Mouse (Mus musculus): ENCODE data around the gene Nhlrc1.

Nhlrc1 gene

GRCm38 (mm10) chr13:47044617-47044947, 29.9 kb upstream of the Nhlrc1 start, which contains the start of gene Tpmt:
Gene Tpmt, minus strand, starts transcription at chr13:47044737.
- Histone ChIP-seq H3K4me1 (replicated peaks; ENCODE audit: low read depth, low read length) (peaks cover 41% of the 10 kb centered on the region), H3K27me3 (ENCODE audit: insufficient read depth, low read length) (peaks cover 12% of the 10 kb centered on the region), H3K4me3 (replicated peaks; ENCODE audit: low read length) (peak within 1 kb of the TSS; percentile 97), H3K36me3 (ENCODE audit: insufficient read depth, low read length) (no peaks in the 10 kb centered on the region), H3K9me3 (ENCODE audit: low read length) (no peaks in the 10 kb centered on the region)
- TF ChIP-seq NANOG (IDR thresholded peaks at IDR 0.05; ENCODE audit: borderline replicate concordance, low read length), result no peak
- TF ChIP-seq POU5F1 (IDR thresholded peaks at IDR 0.05; ENCODE audit: borderline replicate concordance, low read length), result no peak

GRCm38 (mm10) chr13:47043833-47044616, 29.4 kb upstream of the Nhlrc1 start:
- Histone ChIP-seq H3K4me3 (replicated peaks; ENCODE audit: low read length) (peak overlapping the region; percentile 97), H3K4me1 (replicated peaks; ENCODE audit: low read depth, low read length) (peaks cover 37% of the 10 kb centered on the region), H3K36me3 (ENCODE audit: insufficient read depth, low read length) (no peaks in the 10 kb centered on the region), H3K27me3 (ENCODE audit: insufficient read depth, low read length) (peaks cover 12% of the 10 kb centered on the region), H3K9me3 (ENCODE audit: low read length) (no peaks in the 10 kb centered on the region)
- TF ChIP-seq POU5F1 (IDR thresholded peaks at IDR 0.05; ENCODE audit: borderline replicate concordance, low read length), result no peak
- TF ChIP-seq NANOG (IDR thresholded peaks at IDR 0.05; ENCODE audit: borderline replicate concordance, low read length), result no peak
- TF ChIP-seq CTCF (conservative IDR thresholded peaks at IDR 0.05; ENCODE audit: low read length), result no peak

- Histone ChIP-seq H3K4me1 (replicated peaks; ENCODE audit: low read depth, low read length) (peaks cover 31% of the 10 kb centered on the region), H3K27me3 (ENCODE audit: insufficient read depth, low read length) (peaks cover 12% of the 10 kb centered on the region), H3K36me3 (ENCODE audit: insufficient read depth, low read length) (no peaks in the 10 kb centered on the region), H3K4me3 (replicated peaks; ENCODE audit: low read length) (peak within 1 kb of the TSS; percentile 97), H3K9me3 (ENCODE audit: low read length) (no peaks in the 10 kb centered on the region)
- TF ChIP-seq CTCF (conservative IDR thresholded peaks at IDR 0.05; ENCODE audit: low read length) (no peak), NANOG (IDR thresholded peaks at IDR 0.05; ENCODE audit: borderline replicate concordance, low read length) (no peak), POU5F1 (IDR thresholded peaks at IDR 0.05; ENCODE audit: borderline replicate concordance, low read length) (no peak)
Measured at GRCm38 (mm10) chr13:47043030-47043680, 28.5 kb upstream of the Nhlrc1 start, which contains the start of gene Kdm1b. Gene Kdm1b, plus strand, starts transcription at chr13:47043499.

- Histone ChIP-seq H3K27me3 (ENCODE audit: insufficient read depth, low read length) (peaks cover 12% of the 10 kb centered on the region), H3K36me3 (ENCODE audit: insufficient read depth, low read length) (no peaks in the 10 kb centered on the region), H3K9me3 (ENCODE audit: low read length) (no peaks in the 10 kb centered on the region), H3K4me3 (replicated peaks; ENCODE audit: low read length) (peak overlapping the region; percentile 72), H3K4me1 (replicated peaks; ENCODE audit: low read depth, low read length) (peaks cover 23% of the 10 kb centered on the region)
- TF ChIP-seq NANOG (IDR thresholded peaks at IDR 0.05; ENCODE audit: borderline replicate concordance, low read length), result no peak
- no peak for TF ChIP-seq POU5F1 (IDR thresholded peaks at IDR 0.05; ENCODE audit: borderline replicate concordance, low read length)
- no peak for TF ChIP-seq CTCF (conservative IDR thresholded peaks at IDR 0.05; ENCODE audit: low read length)
Measured at GRCm38 (mm10) chr13:47042024-47042633, 27.5 kb upstream of the Nhlrc1 start.

GRCm38 (mm10) chr13:47040061-47040460, 25.4 kb upstream of the Nhlrc1 start:
- H3K27me3 ChIP-seq (ENCODE audit: insufficient read depth, low read length), result peaks cover 12% of the 10 kb centered on the region
- no peak overlapping the region for H3K4me3 ChIP-seq (replicated peaks; ENCODE audit: low read length)
- no peaks in the 10 kb centered on the region for H3K36me3 ChIP-seq (ENCODE audit: insufficient read depth, low read length)
- H3K4me1 ChIP-seq (replicated peaks; ENCODE audit: low read depth, low read length), result peaks cover 21% of the 10 kb centered on the region
- TF ChIP-seq NANOG (IDR thresholded peaks at IDR 0.05; ENCODE audit: borderline replicate concordance, low read length) (no peak), CTCF (conservative IDR thresholded peaks at IDR 0.05; ENCODE audit: low read length) (no peak), POU5F1 (IDR thresholded peaks at IDR 0.05; ENCODE audit: borderline replicate concordance, low read length) (no peak)
- no peaks in the 10 kb centered on the region for H3K9me3 ChIP-seq (ENCODE audit: low read length)

- no peaks in the 10 kb centered on the region for H3K36me3 ChIP-seq (ENCODE audit: insufficient read depth, low read length)
- TF ChIP-seq NANOG (IDR thresholded peaks at IDR 0.05; ENCODE audit: borderline replicate concordance, low read length) (no peak), CTCF (conservative IDR thresholded peaks at IDR 0.05; ENCODE audit: low read length) (no peak), POU5F1 (IDR thresholded peaks at IDR 0.05; ENCODE audit: borderline replicate concordance, low read length) (no peak)
- H3K27me3 ChIP-seq (ENCODE audit: insufficient read depth, low read length), result no peaks in the 10 kb centered on the region
- no peak overlapping the region for H3K4me3 ChIP-seq (replicated peaks; ENCODE audit: low read length)
- H3K9me3 ChIP-seq (ENCODE audit: low read length), result no peaks in the 10 kb centered on the region
- peaks cover 9% of the 10 kb centered on the region for H3K4me1 ChIP-seq (replicated peaks; ENCODE audit: low read depth, low read length)
Measured at GRCm38 (mm10) chr13:47037946-47038345, 23.3 kb upstream of the Nhlrc1 start.

- no peak for TF ChIP-seq CTCF (conservative IDR thresholded peaks at IDR 0.05; ENCODE audit: low read length)
- TF ChIP-seq NANOG (IDR thresholded peaks at IDR 0.05; ENCODE audit: borderline replicate concordance, low read length), result no peak
- TF ChIP-seq POU5F1 (IDR thresholded peaks at IDR 0.05; ENCODE audit: borderline replicate concordance, low read length), result no peak
- Histone ChIP-seq H3K4me3 (replicated peaks; ENCODE audit: low read length) (no peak overlapping the region), H3K9me3 (ENCODE audit: low read length) (no peaks in the 10 kb centered on the region), H3K27me3 (ENCODE audit: insufficient read depth, low read length) (no peaks in the 10 kb centered on the region), H3K36me3 (ENCODE audit: insufficient read depth, low read length) (no peaks in the 10 kb centered on the region), H3K4me1 (replicated peaks; ENCODE audit: low read depth, low read length) (no peaks in the 10 kb centered on the region)
Measured at GRCm38 (mm10) chr13:47033602-47034001, 19.0 kb upstream of the Nhlrc1 start.

- Histone ChIP-seq H3K4me3 (replicated peaks; ENCODE audit: low read length) (no peak overlapping the region), H3K9me3 (ENCODE audit: low read length) (no peaks in the 10 kb centered on the region), H3K27me3 (ENCODE audit: insufficient read depth, low read length) (no peaks in the 10 kb centered on the region), H3K36me3 (ENCODE audit: insufficient read depth, low read length) (no peaks in the 10 kb centered on the region), H3K4me1 (replicated peaks; ENCODE audit: low read depth, low read length) (no peaks in the 10 kb centered on the region)
- no peak for TF ChIP-seq NANOG (IDR thresholded peaks at IDR 0.05; ENCODE audit: borderline replicate concordance, low read length)
- no peak for TF ChIP-seq CTCF (conservative IDR thresholded peaks at IDR 0.05; ENCODE audit: low read length)
- no peak for TF ChIP-seq POU5F1 (IDR thresholded peaks at IDR 0.05; ENCODE audit: borderline replicate concordance, low read length)
Measured at GRCm38 (mm10) chr13:47030376-47031107, 15.9 kb upstream of the Nhlrc1 start.
